Mouse (Mus musculus): Measurements from ENCODE around the gene Cdc16. TPM values are rescaled to one million over a fixed set of nuclear protein-coding genes. Genes with fewer than 3 reads are reported as not detected.

The Cdc16 gene
- total and polyA plus RNA-seq, 2 experiments from 2014 or later: 92.2 to 96.2 TPM

GRCm38 (mm10) chr8:13757805-13758727 is 590 bp downstream of the Cdc16 start:
- H3K4me1 ChIP-seq (ENCODE audit: insufficient read depth, low read length): peaks cover 7% of the 10 kb centered on the region; the same call in 1 of the 2 replicates
- H3K4me3 ChIP-seq (ENCODE audit: low read depth, low read length): peak overlapping the region; percentile 69
- under 1% methylated on average over 37 of the region's 38 CpGs for WGBS
- ATAC-seq (ENCODE audit: low FRiP score) (peak; percentile 74), DNase-seq (ENCODE audit: low spot score) (peak; percentile 61)
- no peaks in the 10 kb centered on the region for H3K27me3 ChIP-seq (ENCODE audit: insufficient read depth, low read length)
- H3K9me3 ChIP-seq (ENCODE audit: low read length): no peaks in the 10 kb centered on the region
- TF ChIP-seq CTCF (IDR thresholded peaks at IDR 0.05): peak; percentile 74
- H3K27ac ChIP-seq (ENCODE audit: low read depth, low read length): peak overlapping the region; percentile 70
- H3K9ac ChIP-seq (replicated peaks; ENCODE audit: low read length, poor library complexity, severe bottlenecking): peak overlapping the region; percentile 79
- peak overlapping the region; percentile 64 for H3K4me2 ChIP-seq (ENCODE audit: low read depth, low read length, poor library complexity, severe bottlenecking)
- H3K36me3 ChIP-seq (ENCODE audit: insufficient read depth, low read length): peaks cover 13% of the 10 kb centered on the region

GRCm38 (mm10) chr8:13769206-13769605 is 11.7 kb downstream of the Cdc16 start:
- H3K4me1 ChIP-seq (ENCODE audit: insufficient read depth, low read length): no peaks in the 10 kb centered on the region
- ATAC-seq (ENCODE audit: low FRiP score) (no peak), DNase-seq (ENCODE audit: low spot score) (no peak)
- TF ChIP-seq CTCF (IDR thresholded peaks at IDR 0.05): no peak
- no peak overlapping the region for H3K4me2 ChIP-seq (ENCODE audit: low read depth, low read length, poor library complexity, severe bottlenecking)
- H3K9me3 ChIP-seq (ENCODE audit: low read length): no peaks in the 10 kb centered on the region
- no peak overlapping the region for H3K27ac ChIP-seq (ENCODE audit: low read depth, low read length)
- H3K4me3 ChIP-seq (ENCODE audit: low read depth, low read length): no peak overlapping the region
- no peaks in the 10 kb centered on the region for H3K27me3 ChIP-seq (ENCODE audit: insufficient read depth, low read length)
- WGBS: 90% methylated on average over 11 of the region's 11 CpGs
- H3K36me3 ChIP-seq (ENCODE audit: insufficient read depth, low read length): peaks cover 74% of the 10 kb centered on the region
- H3K9ac ChIP-seq (replicated peaks; ENCODE audit: low read length, poor library complexity, severe bottlenecking): no peak overlapping the region

DNA sequence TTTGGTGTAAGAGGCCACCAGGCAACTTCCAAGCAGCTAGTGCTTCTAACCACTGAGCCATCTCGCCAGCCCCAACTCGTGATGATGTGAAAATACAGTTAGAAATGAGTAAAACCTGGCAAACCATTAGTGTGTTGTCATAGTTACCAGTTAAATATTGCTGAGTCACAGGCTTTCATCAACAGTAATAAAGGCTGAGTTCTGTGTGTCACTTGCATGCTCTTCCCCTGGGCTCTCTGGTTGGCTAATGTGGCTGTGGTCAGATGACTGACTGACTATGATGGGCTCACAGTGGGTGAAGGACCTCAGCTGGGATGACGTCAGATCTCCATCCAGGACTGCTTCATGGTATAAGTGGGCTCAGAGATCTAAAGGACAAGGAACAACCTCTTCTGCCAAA is 23.1 kb downstream of the Cdc16 start:
- Histone ChIP-seq H3K27ac (ENCODE audit: low read depth, low read length) (no peak overlapping the region), H3K9me3 (ENCODE audit: low read length) (no peaks in the 10 kb centered on the region), H3K9ac (replicated peaks; ENCODE audit: low read length, poor library complexity, severe bottlenecking) (no peak overlapping the region), H3K4me1 (ENCODE audit: insufficient read depth, low read length) (no peaks in the 10 kb centered on the region), H3K4me3 (ENCODE audit: low read depth, low read length) (no peak overlapping the region), H3K4me2 (ENCODE audit: low read depth, low read length, poor library complexity, severe bottlenecking) (no peak overlapping the region), H3K27me3 (ENCODE audit: insufficient read depth, low read length) (no peaks in the 10 kb centered on the region), H3K36me3 (ENCODE audit: insufficient read depth, low read length) (peaks cover 46% of the 10 kb centered on the region)
- DNase-seq (ENCODE audit: low spot score) (no peak), ATAC-seq (ENCODE audit: low FRiP score) (no peak)
- WGBS: 86% methylated on average over 3 of the region's 3 CpGs
- no peak for TF ChIP-seq CTCF (IDR thresholded peaks at IDR 0.05)

GRCm38 (mm10) chr8:13785250-13785763 is 27.8 kb downstream of the Cdc16 start, which contains the start of gene Upf3a:
TSS of gene Upf3a (plus strand) at chr8:13785615.
- under 1% methylated on average over 45 of the region's 47 CpGs for WGBS
- Histone ChIP-seq H3K9ac (replicated peaks; ENCODE audit: low read length, poor library complexity, severe bottlenecking) (peak within 1 kb of the TSS; percentile 67), H3K36me3 (ENCODE audit: insufficient read depth, low read length) (peaks cover 22% of the 10 kb centered on the region), H3K4me2 (ENCODE audit: low read depth, low read length, poor library complexity, severe bottlenecking) (peak within 1 kb of the TSS; percentile 75), H3K4me1 (ENCODE audit: insufficient read depth, low read length) (no peaks in the 10 kb centered on the region), H3K27ac (ENCODE audit: low read depth, low read length) (peak within 1 kb of the TSS; percentile 92), H3K4me3 (ENCODE audit: low read depth, low read length) (peak within 1 kb of the TSS; percentile 44), H3K27me3 (ENCODE audit: insufficient read depth, low read length) (no peaks in the 10 kb centered on the region), H3K9me3 (ENCODE audit: low read length) (no peaks in the 10 kb centered on the region)
- ATAC-seq (ENCODE audit: low FRiP score): peak; percentile 96
- peak; percentile 96 for DNase-seq (ENCODE audit: low spot score)
- peak; percentile 88 for TF ChIP-seq CTCF (IDR thresholded peaks at IDR 0.05)

DNA sequence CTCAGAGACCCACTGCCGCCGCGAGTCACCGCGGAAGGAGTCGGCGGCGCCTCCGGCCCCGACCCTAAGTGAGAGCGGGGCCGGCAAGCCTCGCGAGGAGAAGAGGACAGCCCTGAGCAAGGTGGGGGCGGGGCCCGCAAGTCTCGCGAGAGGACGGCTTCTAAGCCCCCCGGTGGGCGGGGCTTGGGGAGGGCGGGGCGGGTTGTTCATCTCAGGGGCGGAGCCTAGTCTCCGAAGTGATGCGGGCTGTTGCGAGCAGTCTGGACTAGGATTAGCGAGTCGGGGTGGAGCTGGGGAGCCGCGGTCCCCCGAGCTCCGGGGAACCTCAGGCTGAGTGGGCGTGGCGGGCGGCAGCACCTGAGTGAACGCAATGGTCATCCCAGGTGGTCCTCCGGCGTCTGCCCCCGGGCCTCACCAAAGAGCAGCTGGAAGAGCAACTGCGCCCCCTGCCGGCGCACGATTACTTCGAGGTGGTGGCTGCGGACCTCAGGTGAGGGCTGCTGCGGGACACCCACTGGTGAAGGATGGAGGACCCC is 28.4 kb downstream of the Cdc16 start:
- under 1% methylated on average over 33 of the region's 47 CpGs for WGBS
- peak overlapping the region; percentile 75 for H3K4me2 ChIP-seq (ENCODE audit: low read depth, low read length, poor library complexity, severe bottlenecking)
- peaks cover 16% of the 10 kb centered on the region for H3K36me3 ChIP-seq (ENCODE audit: insufficient read depth, low read length)
- peak; percentile 89 for TF ChIP-seq CTCF (IDR thresholded peaks at IDR 0.05)
- ATAC-seq (ENCODE audit: low FRiP score): peak; percentile 98
- no peaks in the 10 kb centered on the region for H3K9me3 ChIP-seq (ENCODE audit: low read length)
- DNase-seq (ENCODE audit: low spot score): peak; percentile 98
- H3K27ac ChIP-seq (ENCODE audit: low read depth, low read length): peak overlapping the region; percentile 92
- H3K4me1 ChIP-seq (ENCODE audit: insufficient read depth, low read length): no peaks in the 10 kb centered on the region
- H3K27me3 ChIP-seq (ENCODE audit: insufficient read depth, low read length): no peaks in the 10 kb centered on the region
- peak overlapping the region; percentile 67 for H3K9ac ChIP-seq (replicated peaks; ENCODE audit: low read length, poor library complexity, severe bottlenecking)
- H3K4me3 ChIP-seq (ENCODE audit: low read depth, low read length): peak overlapping the region; percentile 44

GRCm38 (mm10) chr8:13789606-13790005 is 32.1 kb downstream of the Cdc16 start:
- Histone ChIP-seq H3K4me2 (ENCODE audit: low read depth, low read length, poor library complexity, severe bottlenecking) (no peak overlapping the region), H3K9me3 (ENCODE audit: low read length) (no peaks in the 10 kb centered on the region), H3K4me3 (ENCODE audit: low read depth, low read length) (no peak overlapping the region), H3K4me1 (ENCODE audit: insufficient read depth, low read length) (no peaks in the 10 kb centered on the region), H3K36me3 (ENCODE audit: insufficient read depth, low read length) (peaks cover 15% of the 10 kb centered on the region), H3K27me3 (ENCODE audit: insufficient read depth, low read length) (no peaks in the 10 kb centered on the region), H3K27ac (ENCODE audit: low read depth, low read length) (no peak overlapping the region), H3K9ac (replicated peaks; ENCODE audit: low read length, poor library complexity, severe bottlenecking) (no peak overlapping the region)
- WGBS: 95% methylated on average over 8 of the region's 8 CpGs
- ATAC-seq (ENCODE audit: low FRiP score) (no peak), DNase-seq (ENCODE audit: low spot score) (no peak)
- TF ChIP-seq CTCF (IDR thresholded peaks at IDR 0.05): no peak

Measured in midbrain, postnatal 0 days (tissue).